Mouse (Mus musculus): ENCODE data around the gene Uqcr11.

The Uqcr11 gene

DNA sequence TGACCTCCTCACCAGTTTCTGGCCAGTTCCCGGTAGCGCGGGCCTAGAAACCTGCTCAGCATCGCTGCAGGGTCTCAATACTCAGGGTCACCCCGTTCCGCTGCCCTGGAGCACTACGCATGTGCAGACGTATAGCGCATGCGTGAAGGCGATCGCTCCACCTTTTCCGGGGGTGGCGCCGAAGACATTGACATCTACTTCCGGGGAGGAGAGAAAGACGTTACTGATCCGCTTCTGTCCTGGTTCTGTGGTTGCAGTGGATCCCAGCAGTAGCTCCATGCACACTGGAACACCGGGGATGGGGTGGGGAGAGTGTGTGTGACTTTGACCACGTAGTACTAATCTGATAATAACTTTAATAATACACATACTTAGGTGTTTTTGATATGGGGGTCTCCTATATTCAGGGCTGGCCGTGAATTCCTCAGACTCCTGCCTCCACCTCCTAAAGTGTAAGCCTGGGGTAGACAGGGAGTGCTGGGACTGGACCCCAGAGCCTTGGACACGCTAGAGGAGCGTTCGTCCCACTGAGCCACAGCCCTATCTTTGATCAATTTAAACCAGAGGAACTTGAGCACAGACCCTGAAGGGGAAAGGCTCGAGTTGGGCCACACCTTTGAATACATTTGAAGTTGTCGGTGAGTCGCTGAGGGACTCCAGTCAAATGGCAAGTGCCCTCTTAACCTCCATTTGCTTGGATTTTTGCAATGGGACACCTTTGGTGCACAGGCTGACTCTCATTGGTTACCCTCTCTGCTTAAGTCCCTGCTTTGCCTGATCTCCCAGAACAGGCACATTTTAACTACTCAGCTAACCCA is at the start of gene Uqcr11:
Gene Uqcr11 (minus strand): TSS at position 147 of the 818 bp plus-strand sequence.
- DNase-seq, result peak; percentile 91 to 92

DNA sequence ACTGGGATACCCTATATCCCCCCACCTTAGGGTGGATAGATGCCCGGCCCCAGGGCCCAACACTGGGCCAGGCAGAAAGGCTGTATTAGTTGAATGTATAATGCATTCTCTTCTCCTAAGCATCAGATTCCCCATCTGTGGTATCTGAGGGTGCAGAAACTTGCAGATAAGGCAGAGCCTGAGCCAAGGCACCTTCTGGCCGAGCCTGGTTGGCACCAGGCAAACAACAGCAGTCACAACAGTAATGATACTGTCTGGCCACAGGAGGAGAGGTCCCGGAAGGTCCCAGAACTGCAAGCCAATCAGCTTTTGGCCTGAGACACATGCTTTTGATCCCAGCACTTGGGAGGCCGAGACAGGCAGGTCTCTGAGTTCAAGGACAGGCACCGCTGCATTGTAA is 49.1 kb upstream of the Uqcr11 start:
- DNase-seq, result no peak

DNA sequence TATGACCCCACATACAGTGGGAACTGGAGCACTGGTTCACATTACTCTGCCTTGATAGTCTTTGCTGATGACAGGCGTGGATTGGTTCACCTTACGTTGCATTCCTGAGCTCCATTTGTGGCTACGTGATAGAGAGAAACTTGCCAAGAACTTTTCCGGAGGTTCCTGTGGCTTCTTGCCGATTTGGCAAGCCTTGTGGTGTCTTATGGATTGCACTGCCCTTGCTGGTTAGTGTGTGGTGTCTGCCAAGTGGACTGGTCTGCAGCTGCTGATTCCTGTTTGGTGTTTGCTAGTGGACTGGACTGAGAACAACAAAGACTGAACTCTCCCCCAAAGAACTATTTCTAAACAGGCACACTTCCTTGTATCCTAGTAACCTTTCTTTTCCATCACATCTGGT is 48.2 kb upstream of the Uqcr11 start:
- no peak for DNase-seq

DNA sequence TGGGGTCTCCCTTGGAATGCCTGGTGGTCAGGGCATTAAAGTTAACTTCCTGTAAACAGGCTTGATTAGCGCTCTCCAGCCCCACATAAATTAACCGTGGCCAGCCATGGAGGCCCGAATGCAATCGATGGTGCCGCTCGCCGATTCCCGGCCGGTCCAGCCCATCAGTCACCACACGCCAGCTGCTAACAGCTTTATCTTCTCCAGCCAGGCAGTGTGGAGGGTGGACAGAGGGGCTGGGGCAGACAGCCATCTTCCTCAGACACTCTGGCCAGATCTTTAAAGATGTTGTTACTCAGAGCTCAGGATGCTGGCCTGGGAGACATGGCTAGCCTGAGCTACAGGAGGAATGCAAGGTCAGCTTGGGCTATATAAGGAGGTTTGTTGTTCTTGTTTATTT is 47.0 kb upstream of the Uqcr11 start:
- no peak for DNase-seq

DNA sequence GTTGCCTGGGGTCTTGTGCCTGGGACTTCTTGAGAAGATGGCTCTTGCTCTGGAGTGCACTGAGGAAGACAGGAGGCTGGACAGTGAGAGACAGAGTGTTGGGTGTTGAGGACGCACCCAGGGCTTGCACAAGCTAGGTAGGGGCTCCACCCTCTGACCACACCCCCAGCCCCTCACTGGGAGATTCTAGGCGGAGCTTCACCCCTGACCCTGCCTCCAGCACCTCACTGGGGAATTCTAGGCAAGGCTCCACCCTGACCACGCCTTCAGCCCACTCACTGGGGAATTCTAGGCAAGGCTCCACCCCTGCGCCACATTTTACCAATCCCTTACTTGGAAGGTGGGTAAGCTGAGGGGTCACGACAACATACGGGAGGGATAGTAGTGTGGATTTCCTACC is 44.0 kb upstream of the Uqcr11 start:
- DNase-seq, result no peak

DNA sequence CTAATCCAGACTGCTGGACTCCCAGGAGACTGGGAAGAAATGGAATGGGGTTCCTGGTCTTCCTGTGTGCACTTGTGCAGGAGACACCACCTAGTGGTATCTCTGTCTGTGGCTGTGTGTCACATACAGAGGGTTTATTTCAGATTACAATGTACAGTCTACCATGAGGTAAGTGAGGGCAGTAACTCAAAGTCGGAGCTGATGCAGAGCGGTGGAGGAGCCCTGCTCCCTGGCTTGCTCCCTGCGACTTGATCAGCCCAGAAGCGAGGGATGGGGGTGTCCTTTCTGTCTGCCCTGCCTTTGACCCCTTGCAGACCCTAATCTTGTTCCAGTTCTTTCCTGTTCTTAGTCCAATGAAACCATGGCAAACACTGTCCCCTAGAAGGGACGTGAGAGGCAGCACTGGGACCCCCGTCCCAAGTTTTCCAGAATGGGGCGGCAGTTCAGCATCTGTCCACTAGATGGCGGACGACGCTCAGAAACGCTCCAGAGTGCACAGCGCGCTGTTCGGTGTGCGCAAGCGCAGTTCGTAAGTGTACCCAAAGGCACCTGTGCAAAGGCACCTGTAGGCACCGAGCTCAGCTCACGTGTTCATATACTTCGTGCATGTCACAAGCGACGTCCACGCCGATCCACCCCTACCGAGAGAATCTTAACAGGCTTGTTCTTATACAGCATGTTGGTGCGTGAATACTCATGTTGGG is 39.4 kb upstream of the Uqcr11 start:
- peak; percentile 85 to 86 for DNase-seq

DNA sequence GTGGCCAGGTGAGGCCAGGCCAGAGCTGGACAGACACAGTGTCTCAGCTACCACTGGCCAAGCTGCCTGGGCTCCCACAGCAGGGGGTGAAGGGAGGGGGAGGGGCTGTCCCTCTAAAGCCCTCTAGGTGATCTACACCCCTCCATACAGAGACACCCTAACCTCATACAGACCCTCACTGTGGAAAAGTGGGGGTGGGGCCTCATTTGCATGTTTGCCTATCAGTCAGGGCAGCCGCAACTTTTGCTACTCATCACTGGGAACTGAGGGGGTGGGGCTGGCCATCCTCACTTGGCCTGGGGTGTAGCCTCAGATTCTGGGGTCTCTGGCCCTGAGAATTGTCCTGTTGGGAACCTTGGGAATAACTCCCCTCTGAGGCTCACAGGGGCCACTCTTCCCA is 38.4 kb upstream of the Uqcr11 start:
- DNase-seq, result no peak

DNA sequence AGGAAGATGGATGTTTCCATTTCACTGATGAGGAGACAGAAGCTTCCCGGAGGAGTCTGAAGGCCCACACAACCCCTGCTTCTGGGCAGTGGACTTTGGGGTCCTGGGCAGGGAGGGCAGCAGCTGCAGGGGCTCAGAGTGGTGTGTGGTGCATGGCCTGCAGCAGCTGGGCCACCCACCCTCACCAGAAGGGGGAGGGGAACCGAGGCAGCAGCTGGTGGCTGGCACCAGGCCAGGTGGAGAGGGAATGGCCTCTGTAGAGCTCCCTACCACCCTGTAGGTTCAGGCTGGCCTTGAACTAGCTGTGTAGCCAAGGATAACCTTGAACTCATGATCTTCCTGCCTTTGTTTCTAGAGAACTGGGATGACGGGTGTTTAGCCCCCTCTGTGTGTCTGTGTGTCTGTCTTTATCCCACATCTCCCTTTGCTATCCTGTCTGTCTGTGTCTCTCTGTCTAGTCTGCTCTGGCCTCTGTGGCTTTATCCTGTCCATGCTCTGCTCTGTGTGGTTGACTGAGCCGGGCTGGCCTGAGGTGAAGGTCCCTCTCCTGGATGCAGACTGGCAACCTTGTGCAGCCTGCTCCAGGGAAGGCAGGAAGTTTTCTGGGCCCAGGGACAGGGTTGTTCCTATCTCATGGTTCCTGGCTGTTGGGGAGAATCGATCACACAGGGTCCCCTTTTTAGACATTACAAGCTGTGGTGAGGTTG is 37.9 kb upstream of the Uqcr11 start:
- no peak for DNase-seq

DNA sequence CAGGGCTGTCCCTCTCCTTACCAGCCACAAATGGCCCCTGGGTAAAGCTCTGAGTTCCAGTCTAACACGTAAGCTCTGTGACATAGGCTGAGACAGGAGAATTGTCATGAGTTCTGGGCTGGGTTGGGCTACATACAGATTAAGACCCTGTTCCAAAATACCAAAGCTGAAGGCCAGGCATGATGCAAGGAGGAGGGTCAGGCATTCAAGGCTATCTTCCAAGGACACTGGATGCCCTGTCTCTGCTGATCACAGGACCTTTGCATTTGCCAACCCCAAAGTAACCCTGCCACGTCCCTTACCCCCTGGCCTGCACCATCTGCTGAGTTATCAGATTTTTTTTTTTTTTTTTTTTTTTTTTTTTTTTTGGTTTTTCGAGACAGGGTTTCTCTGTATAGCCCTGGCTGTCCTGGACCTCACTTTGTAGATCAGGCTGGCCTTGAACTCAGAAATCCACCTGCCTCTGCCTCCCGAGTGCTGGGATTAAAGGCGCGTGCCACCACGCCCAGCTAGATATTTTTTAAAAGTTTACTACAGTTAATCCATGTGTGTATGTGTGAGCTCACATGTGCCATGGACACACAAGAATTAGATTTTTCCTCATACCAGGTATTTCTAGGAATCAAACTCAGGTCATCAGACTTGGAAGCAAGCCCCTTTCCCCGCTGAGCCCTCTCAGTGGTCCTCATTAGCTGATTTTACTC is 37.1 kb upstream of the Uqcr11 start:
- no peak for DNase-seq

DNA sequence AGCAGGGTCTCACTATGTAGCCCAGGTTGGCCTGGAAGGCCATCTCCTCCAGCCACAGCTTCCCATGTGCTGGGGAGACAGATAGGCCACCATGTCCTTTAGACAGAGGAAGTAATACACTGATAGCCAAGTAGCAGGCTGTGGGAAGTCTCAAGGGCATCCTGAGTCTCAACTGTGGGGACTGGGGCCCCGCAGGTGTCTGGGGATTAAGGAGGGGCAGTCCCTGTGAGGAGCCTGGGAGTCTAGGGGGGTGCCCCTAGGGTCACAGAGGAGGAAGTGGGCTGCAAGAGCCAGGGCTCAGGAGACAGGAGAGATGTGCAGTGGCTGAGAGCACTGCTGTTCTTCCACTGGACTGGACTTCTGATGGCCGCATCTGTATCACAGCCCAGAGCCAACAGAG is 36.4 kb upstream of the Uqcr11 start:
- DNase-seq, result no peak

DNA sequence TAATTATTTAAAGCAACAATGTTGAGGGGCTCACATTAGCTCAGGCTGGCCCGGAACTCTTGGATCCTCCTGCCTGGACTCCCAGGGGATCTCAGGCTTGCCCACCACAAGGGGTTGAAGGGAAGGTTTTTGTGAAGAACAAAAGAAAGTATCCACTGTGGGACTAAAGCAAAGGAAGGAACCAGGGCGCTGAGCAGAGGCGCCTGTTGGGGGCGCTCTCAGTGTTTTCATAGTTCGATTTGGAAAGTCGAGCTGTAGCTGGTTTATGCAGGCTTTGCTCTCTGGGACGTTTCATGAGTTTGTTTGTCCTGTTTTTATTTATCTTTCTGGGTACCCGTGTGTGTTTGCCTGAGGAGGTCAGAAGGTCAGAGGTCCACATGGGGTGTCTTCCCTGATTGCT is 35.0 kb upstream of the Uqcr11 start:
- no peak for DNase-seq

DNA sequence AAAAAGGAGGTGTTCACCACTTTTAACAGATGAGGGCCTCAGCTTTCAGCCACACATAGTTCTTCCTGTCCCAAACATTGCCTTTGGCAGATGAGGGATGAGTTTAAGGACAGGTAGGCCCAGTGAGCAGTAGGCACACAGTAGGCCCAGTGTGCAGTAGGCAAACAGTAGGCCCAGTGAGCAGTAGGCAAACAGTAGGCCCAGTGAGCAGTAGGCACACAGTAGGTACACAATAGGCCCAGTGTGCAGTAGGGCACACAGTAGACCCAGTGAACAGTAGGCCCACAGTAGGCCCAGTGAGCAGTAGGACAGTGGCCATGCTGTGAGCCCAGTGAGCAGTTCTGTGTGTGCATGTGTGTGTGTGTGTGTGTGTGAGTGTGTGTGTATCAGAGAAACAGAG is 33.4 kb upstream of the Uqcr11 start:
- DNase-seq, result no peak

DNA sequence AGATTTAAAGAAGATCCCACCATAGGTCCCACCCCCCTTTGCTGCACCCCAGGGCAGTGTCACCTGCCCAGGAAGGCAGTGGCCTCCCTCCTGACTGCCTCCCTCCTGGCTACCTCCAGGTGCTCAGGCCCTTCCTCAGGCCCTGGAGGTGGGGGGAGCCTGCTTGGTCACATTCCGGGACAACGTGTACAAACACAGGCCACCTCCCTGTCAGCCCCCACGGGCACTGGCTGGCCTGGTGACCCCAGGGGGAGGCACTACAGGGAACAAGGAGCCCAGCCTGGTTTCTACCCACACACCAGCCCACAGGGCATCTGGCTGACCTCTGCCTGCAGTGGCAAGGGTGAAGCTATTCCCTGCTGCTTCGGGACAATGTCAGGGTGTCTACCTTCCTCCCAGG is 31.3 kb upstream of the Uqcr11 start:
- DNase-seq, result no peak

DNA sequence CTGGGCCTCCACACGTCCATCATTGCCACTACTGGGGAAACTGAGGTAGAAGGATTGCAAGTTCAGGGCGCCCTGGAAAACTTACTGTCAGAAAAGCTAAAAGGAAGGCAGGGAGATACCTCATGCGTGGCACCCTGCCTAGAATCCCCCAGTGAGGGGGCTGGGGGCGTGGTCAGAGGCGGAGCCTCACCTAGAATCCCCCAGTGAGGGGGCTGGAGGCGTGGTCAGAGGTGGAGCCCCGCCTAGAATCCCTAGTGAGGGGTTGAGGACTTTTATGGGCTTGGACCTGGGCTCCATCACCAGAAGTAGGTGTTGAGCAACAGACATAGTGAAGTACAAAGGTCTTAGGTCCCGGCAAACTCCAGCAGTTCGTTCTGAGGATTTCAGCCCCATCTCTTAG is 29.6 kb upstream of the Uqcr11 start:
- no peak for DNase-seq

DNA sequence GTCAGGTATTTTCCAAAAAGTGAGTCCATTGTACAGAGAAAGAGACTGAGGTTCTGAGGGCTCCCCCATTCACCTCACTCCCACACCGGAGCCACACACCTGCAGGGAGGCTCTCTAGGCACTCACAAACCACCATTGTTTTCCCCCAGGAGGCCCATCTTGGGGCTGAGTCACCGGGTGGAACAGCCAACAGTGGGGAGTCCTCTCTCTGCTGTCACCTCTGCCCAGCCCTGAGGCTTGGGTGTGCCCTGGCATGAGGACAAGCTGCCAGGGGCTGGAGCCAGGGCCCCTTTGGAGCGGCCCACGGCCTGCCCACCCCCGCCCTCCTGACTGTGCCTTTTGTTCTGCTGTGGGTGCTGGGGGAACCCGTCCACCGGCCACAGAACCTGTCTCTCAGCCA is 29.1 kb upstream of the Uqcr11 start:
- no peak for DNase-seq

DNA sequence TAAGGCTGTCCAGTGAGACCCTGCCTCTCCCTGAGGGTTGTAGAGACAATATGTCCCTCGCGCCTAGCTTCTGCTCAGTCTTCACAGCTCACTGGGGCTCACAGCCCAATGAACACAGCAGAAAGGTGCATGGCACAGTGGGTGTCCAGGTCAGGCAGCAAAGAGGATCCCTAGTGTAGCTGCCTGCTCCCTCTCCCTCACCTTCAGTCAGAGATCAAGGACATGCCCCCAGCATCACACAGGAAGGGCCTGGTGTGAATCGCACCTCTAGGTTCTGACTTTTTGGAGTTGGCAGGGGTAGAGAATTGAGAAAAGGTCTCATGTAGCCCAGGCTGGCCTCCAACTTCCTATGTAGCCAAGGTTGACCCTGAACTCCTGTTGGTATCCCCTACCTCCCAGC is 28.2 kb upstream of the Uqcr11 start:
- no peak for DNase-seq

DNA sequence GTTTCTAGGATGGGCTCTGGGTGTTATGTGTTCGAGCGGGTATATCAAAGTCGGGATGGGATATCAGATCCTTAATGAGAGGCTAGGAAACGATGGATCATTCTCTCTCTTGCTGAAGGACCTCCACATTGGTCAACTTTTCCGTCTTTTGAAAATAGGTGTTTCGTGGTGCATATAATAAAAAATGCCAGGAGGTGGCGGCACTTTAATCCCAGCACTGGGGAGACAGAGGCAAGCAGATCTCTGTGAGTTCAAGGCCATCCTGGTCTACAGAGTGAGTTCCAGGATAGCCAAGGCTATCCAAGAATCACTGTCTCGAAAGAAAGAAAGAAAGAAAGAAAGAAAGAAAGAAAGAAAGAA is 27.6 kb upstream of the Uqcr11 start:
- DNase-seq, result no peak

DNA sequence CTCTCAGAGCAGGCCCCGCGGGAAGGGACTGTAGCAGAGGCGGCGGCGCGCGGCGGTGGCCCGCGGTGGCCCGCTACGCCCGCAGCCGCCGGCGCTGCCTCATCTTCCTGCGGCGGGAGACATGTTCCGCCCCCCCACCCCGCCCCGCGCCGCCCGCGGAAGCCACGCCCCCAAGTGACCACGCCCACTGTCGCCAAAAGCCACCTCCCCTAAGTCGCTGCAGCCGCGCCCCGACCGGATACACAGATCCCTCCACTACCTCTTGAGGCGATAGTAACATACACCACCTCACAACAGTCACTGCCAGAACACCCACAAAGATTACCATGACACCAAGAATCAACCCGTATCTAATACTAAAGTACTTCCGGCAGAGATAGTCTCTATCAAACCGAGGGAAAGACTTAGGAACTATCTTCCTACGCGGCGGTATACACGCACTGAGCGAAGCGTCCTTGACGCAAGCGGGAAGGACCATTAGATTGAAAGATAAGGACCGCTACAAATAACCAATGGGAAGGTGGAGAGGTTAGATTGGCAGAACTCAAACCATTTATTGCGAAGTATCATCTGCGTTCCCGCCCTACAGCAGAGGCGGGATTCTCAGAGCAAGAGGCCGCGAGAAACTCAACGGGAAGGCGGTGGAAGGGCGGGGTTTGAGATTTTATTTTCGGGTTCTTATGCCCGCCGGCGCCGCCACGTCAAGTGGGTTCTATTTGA is 27.0 kb upstream of the Uqcr11 start, which contains the start of gene Tcf3:
Gene Tcf3 (minus strand): TSS at position 135 of the 720 bp plus-strand sequence.
- peak; percentile 94 to 96 for DNase-seq

DNA sequence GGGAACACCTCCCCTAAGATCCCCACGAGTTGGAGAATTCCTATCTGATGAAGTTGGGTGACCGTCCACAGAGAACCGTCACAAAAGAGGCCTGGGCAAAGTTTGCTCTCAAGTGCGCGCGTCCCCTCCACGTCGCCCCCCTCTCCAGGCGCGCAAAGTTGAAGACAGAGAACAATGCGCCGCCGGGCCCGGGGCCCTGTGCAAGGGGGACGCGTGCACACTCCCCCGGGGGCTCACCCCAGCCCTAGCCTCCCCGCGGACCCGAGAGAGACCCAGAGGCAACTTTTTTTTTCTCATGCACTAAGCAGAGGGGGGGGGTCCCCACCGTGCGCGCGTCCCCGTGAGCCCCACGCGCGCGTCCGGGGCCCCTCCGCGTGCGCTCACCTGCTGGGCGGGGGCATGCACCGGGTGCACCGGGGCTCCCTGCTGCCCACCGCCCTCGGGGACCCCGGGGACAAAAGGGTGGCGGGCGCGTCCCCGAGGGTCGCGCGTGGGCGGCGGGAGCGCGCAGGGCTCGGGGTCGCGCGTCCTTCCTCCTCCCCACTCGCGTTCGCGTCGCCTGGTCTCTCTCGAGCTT is 26.4 kb upstream of the Uqcr11 start:
- DNase-seq, result no peak

DNA sequence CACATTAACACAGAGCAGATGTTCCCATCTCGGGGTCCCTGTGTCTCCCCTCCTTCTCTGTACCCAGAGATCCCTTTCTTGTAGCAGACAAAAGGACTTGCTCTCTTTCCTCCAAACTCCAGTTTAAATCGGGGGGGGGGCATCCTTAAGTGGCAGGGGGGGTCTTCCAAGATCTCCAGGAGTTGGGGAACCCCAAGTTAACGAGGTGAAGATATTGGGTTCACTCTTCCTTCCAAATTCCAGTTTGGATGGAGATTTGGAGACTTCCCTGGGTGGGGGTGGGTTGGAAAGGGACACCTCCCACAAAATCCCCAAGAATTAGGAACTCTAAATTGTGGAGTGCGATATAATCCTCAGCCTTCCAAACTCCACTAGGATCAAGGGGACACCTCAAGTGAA is 25.8 kb upstream of the Uqcr11 start:
- DNase-seq, result no peak

DNA sequence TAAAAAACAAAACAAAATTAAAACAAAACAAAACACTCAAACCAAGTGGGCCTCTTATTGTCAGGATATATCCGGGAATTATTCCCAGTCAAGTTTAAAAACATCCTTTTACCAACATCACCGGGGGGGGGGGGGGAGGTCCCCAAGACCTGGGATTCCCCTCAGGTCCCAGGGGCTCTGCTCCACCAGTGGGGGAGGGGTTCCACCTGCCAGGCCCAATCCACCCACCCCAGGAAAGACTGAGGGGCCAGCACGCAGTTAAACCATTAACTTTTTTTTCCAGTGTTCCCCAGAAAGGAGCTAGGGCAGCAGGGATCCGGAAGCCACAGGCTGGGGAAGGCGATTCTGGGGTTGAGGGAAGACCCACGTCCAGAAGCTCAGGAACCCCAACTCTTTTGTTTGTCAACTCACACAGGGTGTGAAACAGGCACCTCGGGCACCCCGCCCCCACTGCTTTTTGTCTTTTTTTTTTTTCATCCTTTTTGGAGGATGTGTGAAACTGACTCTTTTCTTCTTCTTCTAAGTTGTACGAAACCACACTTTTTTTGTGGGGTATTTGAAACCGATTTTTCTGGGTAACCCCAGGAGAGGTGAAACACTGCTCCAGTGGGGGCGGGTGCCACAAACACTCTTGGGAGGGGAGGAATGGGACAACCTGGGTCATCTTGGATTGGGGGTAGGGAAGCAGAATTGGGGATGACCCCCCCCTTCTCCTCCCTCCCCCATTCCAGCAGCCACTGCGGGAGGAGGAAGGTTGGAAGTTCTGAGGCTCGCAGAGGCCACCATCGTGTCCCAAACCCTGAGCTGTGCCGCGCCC is 25.1 kb upstream of the Uqcr11 start:
- no peak for DNase-seq

All from cerebellum, postnatal 36 days (tissue).